Mouse (Mus musculus) erythroblast, embryonic 14.5 days (primary cell): Measurements from ENCODE around the gene Slc28a2. TPM values are rescaled to one million over a fixed set of nuclear protein-coding genes. Genes with fewer than 3 reads are reported as not detected.
"Not testable (repeated sequence)": the region's sequence is repeated elsewhere in the genome, so short reads cannot be mapped to it uniquely, and the experiment has no call there.

Source experiments
- H3K27me3 ChIP-seq: 2 replicates; pipeline ENCODE4 v1.6.1; 2012; ENCODE audit warnings: inconsistent platforms; ENCODE audit not compliant: control insufficient read depth
- H3K36me3 ChIP-seq: 2 replicates; pipeline ENCODE4 v1.6.1; 2012; ENCODE audit warnings: mild to moderate bottlenecking, inconsistent platforms; ENCODE audit not compliant: control insufficient read depth
- H3K4me1 ChIP-seq: 2 replicates; pipeline ENCODE4 v1.6.1; 2012; ENCODE audit warnings: inconsistent platforms; ENCODE audit not compliant: control insufficient read depth
- H3K4me3 ChIP-seq: replicated peaks from 2 replicates; pipeline ENCODE3; 2012; ENCODE audit warnings: moderate library complexity, mild to moderate bottlenecking, inconsistent platforms
- H3K9me3 ChIP-seq: 2 replicates; pipeline ENCODE4 v1.6.1; 2012; ENCODE audit warnings: low read length, inconsistent platforms, mixed read lengths; ENCODE audit not compliant: control insufficient read depth
- GATA1 ChIP-seq: IDR thresholded peaks from 2 replicates; pipeline ENCODE4 v1.6.1; 2012; ENCODE audit warnings: low read length, inconsistent platforms, mixed read lengths
- TAL1 ChIP-seq: IDR thresholded peaks from 3 replicates; pipeline ENCODE4 v1.6.1; 2012; ENCODE audit warnings: low read length, inconsistent platforms, mixed read lengths
- polyA plus RNA-seq: library from polyadenylated mRNA; stranded (reverse); fragments of >175 nt; gene quantifications from 2 replicates; pipeline ENCODE4 v1.2.3, GENCODE M21; 2012

Gene Slc28a2
- polyA plus RNA-seq, 1 experiment: not detected

DNA sequence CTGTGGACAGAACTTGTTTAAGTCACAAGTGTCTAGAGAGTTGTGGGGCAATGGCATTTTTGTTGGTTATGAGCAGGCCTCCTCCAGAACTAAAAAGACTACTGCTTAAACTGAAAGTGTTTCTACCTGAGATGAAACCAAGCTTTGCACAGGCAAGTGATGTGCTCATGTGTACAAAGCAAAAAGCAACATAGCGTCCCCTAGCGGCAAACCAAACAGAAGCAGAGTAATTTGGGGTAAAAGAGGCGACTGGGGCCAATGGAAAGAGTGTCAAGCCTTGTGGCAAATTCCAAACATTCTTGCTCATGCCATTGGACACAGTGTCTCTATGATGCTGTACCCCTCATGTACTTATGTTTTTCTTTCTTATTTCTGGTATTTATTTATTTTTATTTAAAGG, 41.2 kb upstream of the Slc28a2 start:
- peaks cover 2% of the 10 kb centered on the region for H3K4me1 ChIP-seq
- TF ChIP-seq GATA1: no peak
- no peak for TF ChIP-seq TAL1
- 0 out of 2 replicates have a peak, but pooled peaks cover 2% of the 10 kb centered on the region for H3K27me3 ChIP-seq
- H3K36me3 ChIP-seq: no peaks in the 10 kb centered on the region
- H3K9me3 ChIP-seq: no peaks in the 10 kb centered on the region
- no peak overlapping the region for H3K4me3 ChIP-seq

DNA sequence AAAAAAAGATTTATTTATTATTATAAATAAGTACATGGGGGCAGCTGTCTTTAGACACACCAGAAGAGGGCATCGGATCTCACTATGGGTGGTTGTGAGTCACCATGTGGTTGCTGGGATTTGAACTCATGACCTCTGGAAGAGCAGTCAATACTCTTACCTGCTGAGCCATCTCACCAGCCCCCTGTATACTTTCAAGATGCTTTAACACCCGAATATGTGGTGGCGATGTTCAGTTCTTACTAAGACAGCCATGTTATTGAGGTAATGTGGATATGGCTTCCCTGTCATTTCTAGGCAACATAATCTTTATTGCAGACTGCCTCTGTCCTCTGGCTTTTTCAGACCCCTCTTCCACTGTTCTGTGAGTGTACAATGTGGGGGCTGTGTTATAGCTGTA, 39.1 kb upstream of the Slc28a2 start:
- H3K27me3 ChIP-seq, H3K36me3 ChIP-seq, H3K4me3 ChIP-seq, H3K4me1 ChIP-seq, H3K9me3 ChIP-seq: not testable (repeated sequence)

DNA sequence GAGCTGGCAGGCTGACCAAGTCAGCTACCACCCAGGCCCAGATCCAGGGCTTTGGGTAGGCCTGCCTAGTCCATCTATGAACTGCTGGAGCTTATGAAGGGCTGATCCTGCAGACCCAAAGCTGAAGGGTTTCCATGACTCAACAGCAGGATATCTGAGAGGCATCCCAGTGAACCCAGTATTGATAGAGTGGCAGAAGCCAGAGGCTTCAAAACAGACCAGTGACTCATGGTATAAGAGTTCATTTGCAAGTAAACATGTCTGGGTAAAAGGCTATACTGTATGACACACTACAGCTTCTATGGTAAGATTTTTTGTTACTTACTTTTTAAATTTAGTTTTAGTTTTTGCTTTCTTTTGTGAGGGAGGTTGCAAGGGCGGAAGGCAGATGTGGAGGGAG, 30.1 kb upstream of the Slc28a2 start:
- TF ChIP-seq GATA1: no peak
- no peak for TF ChIP-seq TAL1
- no peaks in the 10 kb centered on the region for H3K36me3 ChIP-seq

DNA sequence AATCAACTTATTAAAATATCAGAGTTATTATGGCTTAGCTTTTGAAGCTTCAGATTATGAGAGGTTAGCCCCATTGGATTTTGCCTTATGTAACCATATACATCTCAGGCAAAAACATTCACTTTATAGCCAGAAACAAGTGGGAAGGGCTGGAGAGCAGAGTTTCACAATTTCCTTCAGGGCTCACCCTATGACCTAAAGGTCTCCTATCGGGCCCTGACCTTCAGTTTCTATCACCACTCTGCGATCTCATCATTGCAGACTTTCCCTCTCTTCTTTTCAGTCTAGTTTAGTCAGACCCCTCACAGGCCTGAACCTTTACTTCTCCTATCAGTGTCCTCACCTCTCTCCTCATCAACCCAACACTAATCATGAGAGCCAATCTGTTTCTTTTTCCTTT, 18.7 kb upstream of the Slc28a2 start:
- Histone ChIP-seq H3K9me3 (no peaks in the 10 kb centered on the region), H3K4me1 (no peaks in the 10 kb centered on the region), H3K4me3 (no peak overlapping the region), H3K27me3 (no peaks in the 10 kb centered on the region), H3K36me3 (no peaks in the 10 kb centered on the region)
- TF ChIP-seq TAL1 (no peak), GATA1 (no peak)

More for the DNA sequence above, 30.1 kb upstream of the Slc28a2 start:
- no peaks in the 10 kb centered on the region for H3K9me3 ChIP-seq
- H3K4me3 ChIP-seq: no peak overlapping the region
- H3K4me1 ChIP-seq: no peaks in the 10 kb centered on the region
- no peaks in the 10 kb centered on the region for H3K27me3 ChIP-seq

DNA sequence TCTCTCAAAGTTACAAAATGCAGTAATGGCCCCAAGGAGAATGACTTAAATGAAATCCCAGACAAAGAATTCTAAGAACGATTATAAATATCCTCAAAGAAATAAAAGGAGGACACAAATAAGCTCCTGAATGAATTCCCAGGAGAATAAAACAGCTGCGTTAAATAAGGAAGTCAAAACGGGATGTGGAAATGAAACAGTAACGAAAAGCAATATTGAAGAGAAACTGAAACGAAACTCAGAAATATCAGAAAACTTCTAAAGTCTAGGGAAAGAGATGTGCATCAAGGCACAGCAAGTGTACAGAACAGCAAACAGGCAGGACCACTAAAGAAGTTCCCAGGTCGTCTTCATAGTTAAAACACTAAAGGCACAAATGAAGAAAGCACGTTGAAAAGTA, 17.3 kb upstream of the Slc28a2 start:
- Histone ChIP-seq H3K27me3 (no peaks in the 10 kb centered on the region), H3K36me3 (no peaks in the 10 kb centered on the region), H3K4me3 (no peak overlapping the region), H3K9me3 (no peaks in the 10 kb centered on the region), H3K4me1 (no peaks in the 10 kb centered on the region)
- TF ChIP-seq GATA1: no peak
- TF ChIP-seq TAL1: no peak

DNA sequence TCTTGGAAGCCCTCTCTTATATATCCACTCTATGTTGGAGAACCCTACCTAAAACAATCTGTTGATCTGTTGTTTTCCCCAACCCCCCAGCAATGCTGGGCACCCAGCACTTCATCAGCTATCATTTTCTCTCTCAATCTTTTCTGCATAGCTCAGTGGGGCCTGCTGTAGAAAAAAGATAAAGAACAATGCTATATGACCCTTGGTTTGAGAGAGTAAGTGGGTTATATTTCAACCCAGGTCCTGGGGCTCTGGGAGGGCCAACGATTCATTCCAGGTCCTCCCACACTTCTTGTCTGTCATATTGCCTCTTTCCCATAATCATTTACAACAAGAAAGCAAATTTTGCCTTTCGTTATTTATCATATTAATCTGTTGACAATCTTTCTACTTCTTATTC, 368 bp downstream of the Slc28a2 start:
- not testable (repeated sequence) for H3K36me3 ChIP-seq, H3K27me3 ChIP-seq, H3K4me1 ChIP-seq, H3K9me3 ChIP-seq, H3K4me3 ChIP-seq

DNA sequence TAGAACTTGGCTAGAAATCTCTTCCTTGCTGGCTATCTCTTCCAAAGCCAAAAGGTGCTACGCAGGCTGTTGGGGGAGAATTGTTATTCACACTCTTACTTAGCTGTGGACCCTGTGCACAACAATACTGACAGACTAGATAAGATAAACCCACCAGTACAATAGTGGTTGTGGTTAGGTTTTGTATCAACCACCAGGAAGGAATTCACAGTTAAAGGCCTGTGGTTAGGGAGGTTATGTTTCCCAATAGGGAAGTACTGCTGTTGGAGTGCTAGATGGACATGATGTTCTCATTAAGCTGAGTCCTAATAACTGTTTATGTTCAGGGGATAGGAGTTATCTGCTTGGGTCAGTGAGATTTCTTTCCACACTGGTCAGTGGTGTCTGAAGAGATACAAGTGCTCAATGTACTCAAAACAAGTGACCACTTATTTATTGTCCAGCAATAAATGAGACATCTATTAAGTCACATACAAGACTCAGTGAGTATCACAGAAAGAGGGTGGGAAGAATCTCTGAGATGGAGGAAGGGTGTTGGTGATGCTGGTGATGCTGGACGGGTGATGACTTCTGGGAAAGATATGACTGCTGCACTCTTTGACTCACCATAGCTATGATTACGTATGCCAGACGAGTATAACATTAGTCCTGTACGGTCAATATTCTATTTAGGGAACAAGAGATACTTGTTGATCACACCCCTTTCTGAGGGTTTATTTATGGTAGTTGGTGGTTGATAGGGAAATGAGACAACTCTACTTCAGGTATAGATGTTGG, 12.6 kb downstream of the Slc28a2 start:
- H3K4me3 ChIP-seq, H3K27me3 ChIP-seq, H3K9me3 ChIP-seq, H3K4me1 ChIP-seq, H3K36me3 ChIP-seq: not testable (repeated sequence)

DNA sequence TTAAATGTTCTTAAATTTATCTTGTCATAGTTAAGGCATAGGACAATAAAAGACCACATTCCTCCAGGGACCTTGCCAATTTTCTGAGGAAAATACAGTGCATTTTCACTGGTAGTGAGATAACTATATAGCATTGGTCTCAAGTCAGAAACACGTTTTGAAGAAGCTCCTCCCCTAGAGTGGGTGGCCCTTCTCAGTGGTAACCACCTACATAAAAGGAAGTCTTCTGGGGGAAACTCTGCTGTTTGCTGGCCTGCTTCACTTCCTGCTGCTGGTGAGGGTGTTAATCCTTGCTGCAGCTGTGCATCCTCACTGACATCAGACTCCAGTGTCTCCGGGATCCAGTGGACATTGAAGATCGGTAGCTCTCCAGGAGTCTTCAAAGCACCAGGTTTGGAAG, 14.2 kb downstream of the Slc28a2 start:
- H3K9me3 ChIP-seq, H3K36me3 ChIP-seq, H3K4me3 ChIP-seq, H3K4me1 ChIP-seq, H3K27me3 ChIP-seq: not testable (repeated sequence)

DNA sequence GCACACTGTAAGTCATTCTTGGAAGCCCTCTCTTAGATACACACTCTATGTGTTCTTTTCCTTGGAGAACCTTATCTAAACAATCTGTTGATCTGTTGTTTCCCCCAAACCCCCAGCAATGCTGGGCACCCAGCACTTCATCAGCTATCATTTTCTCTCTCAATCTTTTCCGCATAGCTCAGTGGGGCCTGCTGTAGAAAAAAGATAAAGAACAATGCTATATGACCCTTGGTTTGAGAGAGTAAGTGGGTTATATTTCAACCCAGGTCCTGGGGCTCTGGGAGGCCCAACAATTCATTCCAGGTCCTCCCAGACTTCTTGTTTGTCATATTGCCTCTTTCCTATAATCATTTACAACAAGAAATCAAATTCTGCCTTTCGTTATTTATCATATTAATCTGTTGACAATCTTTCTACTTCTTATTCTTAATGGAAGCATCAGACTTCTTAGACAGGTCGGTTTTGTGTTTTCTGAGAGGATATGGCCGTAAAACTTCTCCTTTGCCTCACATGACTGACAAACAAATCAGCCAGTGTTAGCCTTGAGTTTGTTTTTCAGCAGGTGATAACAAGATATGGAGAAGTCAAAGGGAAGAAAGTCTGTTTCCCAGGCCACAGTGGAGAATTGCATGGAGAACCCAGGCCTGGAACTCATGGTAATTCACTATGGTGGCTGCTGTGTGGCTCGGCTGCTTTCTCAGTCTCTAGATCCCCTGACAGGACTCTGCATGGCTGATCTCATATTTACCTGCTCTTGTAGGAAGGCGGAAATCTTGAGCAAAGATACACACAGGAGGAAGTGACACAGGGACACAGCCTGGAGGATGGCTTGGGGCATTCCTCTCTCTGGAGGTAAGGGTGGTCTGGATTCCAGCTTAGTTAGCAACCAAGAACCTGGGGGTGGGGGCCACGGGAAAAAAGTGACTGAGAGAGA, 15.0 kb downstream of the Slc28a2 start:
- Histone ChIP-seq H3K9me3 (no peaks in the 10 kb centered on the region), H3K27me3 (no peaks in the 10 kb centered on the region), H3K36me3 (no peaks in the 10 kb centered on the region), H3K4me3 (no peak overlapping the region), H3K4me1 (no peaks in the 10 kb centered on the region)
- TF ChIP-seq GATA1: no peak
- no peak for TF ChIP-seq TAL1

DNA sequence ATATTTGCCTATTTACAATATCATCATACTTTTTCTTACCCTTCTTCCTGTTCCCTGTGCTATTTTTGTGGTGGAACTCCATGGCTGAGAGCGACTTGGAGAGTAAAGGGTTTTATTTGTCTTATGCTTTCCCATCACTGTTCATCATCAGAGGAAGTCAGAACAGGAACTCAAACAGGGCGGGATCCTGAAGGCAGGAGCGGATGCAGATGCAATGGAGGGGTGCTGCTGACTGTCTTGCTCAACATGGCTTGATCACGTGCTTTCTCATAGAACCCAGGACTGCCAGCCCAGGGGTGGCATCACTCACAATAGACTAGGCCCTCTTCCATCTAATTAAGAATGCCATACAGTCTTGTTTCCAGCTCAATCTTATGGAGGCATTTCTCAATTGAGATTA, 24.1 kb downstream of the Slc28a2 start:
- Histone ChIP-seq H3K4me3 (no peak overlapping the region), H3K9me3 (no peaks in the 10 kb centered on the region), H3K36me3 (no peaks in the 10 kb centered on the region), H3K4me1 (no peaks in the 10 kb centered on the region), H3K27me3 (no peaks in the 10 kb centered on the region)
- TF ChIP-seq TAL1 (no peak), GATA1 (no peak)
